Mouse (Mus musculus) olfactory bulb, adult 2 months (tissue): ENCODE results near the gene Otub1.

Experiments
- CTCF ChIP-seq: fragments of 200-500 bp; IDR thresholded peaks from 2 replicates; pipeline ENCODE4 v1.5.1; 2012; ENCODE audit warnings: low read depth, mild to moderate bottlenecking, low read length, moderate library complexity; ENCODE audit not compliant: insufficient read depth
- POLR2A ChIP-seq: fragments of 200-500 bp; IDR thresholded peaks from 2 replicates; pipeline ENCODE4 v1.6.1; 2012; ENCODE audit warnings: mild to moderate bottlenecking, low read depth, low read length, moderate library complexity; ENCODE audit not compliant: insufficient read depth

- TF ChIP-seq CTCF (no peak), POLR2A (no peak)
Measured at GRCm38 (mm10) chr19:7187157-7187556, 19.0 kb downstream of the Otub1 start.
